Mouse (Mus musculus) embryo, embryonic 11.5 days (tissue): ENCODE measurements around the gene Defb23.

Source experiments
- DNase-seq: peaks from one replicate; pipeline ENCODE4 v3.0.0-alpha.2; 2012; ENCODE audit warnings: low read depth, low spot score

The Defb23 gene

DNA sequence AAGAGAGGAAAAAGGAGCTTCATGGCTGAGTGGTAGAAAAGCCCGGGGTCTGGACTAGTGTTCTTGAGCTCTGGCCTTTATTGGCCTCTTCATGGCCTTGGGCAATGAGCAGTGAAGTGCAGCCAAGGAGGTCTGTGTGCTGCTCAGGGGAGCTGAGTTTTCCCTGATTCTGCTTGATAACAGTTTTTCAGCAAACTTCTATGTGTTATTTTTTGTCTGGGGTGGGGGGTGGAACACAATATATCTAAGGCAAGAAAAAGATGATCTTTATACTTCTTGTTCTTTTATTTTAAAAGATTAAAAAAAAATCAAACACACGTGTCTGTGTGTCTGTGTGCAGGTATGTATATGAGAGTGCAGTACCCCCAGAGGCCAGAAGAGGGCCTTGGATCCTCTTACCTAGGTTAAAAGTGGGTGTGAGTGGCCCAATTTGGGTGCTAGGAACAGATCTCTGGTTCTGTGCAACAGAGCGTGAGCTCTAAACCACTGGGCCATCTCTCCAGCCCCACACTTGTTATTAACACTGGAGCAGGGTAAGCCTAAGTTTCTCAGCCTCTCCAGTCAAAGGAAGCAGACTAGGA, at the start of gene Defb23:
Gene Defb23, minus strand, starts transcription at position 51 of the 581 bp plus-strand sequence.
- DNase-seq: no peak

DNA sequence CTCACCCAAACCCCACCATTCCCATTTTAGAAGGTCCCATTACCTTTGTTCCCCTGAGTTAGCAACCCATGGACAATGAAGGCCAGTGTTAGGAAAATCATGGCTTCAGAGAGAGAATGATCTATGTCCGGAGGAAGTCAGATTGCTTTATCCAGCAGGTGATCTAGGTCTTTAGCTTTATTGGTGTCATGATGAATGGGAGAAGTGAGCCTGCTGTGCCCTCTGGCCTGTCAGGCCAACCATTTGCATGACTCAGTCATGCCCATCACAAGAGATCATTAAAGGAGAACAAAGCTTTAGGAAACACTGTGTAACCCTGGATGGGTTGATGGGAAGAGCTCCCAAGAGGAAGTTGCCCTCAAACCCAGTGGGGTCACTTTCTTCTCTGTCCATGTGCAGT, 47.2 kb upstream of the Defb23 start, which contains the start of gene Defb26:
Gene Defb26, minus strand, starts transcription at position 101 of the 400 bp plus-strand sequence.
- DNase-seq: no peak

DNA sequence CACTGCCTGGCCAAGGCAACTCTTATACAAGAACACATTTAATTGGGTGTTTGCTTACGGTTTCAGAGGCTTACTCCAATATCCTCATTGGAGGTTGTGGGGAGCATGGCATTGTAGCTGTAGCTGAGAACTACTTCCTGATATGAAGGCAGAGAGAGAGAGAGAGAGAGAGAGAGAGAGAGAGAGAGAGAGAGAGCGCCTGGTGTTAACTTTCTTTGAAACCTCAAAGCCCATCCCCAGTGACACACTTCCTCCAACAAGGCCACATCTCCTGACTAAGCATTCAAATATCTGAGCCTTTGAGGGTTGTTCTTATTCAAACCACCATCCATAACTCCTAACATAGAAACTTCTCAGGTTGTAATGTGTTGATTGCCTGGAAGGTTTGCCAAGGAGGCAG, 39.5 kb upstream of the Defb23 start:
- DNase-seq: no peak

DNA sequence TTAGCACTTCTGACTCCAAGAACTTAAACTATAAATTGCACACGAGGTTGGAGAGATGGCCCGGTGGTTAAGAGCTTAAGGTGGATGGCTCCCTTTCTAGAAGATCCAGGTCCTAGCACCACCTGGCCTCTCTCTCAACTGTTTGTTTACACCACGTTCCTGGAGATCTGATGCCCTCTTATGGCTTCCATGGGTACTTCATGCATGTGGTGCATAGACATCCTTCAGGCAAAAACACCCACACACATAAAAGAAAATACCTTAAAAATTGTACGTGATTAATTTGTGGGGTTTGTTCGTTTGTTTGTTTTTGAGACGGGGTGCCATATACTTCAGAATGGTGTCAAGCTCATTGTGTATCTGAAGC, 36.4 kb upstream of the Defb23 start:
- DNase-seq: no peak

DNA sequence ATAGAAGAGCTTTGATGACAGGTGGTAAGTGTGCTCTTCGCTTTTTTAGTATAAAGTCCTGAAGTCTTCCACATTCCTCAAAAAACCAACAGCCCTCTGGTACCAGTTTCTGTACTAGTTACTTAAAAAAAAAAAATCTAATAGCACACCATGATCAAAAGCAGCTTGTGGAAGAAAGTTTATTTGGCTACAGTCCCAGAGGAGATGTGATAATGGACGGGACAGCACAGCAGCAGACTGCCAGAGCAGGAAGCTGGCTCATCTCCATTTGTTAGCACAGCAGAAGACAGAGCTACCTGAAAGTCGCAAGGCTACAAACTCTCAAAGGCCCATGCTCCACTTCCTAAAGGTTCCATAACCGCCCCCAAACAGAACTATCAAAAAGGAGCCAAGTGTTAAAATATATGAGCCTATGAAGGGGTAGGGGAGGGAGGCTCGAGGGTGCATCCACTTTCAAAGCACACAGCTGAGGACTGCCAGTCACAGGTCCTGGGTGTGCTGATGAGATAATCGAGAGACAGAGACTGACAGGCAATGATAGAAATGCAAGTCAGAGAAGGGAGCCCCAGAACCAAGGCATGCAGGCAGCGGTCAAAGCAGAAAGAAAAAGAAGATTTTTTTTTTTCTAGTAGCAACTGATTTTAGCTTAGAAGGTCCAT, 35.9 kb upstream of the Defb23 start:
- no peak for DNase-seq

DNA sequence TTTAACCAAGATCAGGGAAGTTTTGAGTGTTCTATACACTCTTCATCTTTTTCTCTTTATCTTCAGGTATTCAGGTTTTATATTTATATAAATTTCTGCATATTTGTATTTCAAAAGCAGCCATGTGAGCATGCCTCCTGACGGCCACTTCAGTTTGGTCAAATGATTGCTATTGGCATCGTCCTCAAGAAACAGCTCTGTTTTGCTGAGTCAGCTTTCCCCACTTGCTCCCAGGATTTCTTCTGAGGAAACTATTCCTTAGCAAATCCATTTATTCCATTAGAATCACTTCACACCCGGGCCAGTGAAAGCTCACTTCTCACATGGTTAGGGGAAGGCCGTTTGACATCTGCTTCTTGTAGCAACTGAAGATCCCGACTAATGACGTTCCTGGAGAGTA, 33.6 kb upstream of the Defb23 start:
- no peak for DNase-seq

DNA sequence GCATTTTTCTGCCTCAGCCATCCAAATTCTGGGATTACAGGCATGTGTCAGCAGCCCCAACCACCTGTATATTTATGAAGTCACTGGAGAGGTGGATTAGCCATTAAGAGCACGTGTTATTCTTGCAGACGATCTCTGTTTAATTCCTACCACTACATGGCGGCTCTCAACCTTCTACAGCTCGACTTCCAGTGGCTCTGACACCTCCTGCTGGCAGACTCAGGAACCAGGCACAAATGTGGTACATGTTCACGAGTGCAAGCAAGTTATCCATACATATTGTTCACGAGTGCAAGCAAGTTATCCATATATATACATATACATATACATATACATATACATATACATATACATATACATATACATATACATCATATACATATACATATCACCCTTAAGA, 28.7 kb upstream of the Defb23 start:
- DNase-seq: no peak

DNA sequence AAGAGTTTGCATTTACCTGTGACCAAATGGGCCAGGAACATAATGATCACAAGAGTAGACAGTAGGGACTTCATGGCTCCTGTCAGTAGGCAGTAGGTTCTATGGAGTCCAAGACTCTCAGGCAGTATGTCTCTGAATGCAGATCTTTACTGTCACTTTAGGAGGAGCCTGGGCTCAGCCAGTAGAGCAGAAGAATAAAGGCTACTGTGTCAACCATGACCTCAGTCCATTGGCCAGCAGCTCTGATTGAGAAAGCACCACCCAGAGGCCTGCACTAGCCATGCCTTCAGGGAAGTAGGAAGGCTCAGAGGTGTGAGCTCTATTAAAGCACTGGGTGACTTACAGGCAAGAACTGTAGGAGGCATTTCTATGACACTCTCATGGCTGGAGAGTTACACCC, 25.6 kb upstream of the Defb23 start, which contains the start of gene Defb22:
Gene Defb22, minus strand, starts transcription at position 101 of the 400 bp plus-strand sequence.
- no peak for DNase-seq

DNA sequence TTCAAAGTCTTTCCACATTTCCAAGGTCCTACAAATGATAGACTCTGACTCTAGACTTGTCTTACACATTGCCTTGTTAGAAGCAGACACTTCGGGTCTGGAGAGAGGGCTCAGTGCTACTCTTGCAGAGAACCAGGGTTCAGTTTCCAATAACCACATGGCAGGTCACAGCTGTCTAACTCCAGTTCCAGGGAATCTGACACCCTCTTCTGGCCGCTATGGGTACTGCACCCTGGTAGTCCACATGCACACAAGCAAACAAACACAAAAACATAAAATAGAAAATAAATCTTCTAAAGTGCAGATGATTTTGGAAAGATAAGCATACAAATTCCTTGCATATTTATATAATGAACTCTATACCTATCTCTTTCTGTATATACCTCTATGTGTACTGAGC, 22.6 kb upstream of the Defb23 start:
- DNase-seq: no peak

DNA sequence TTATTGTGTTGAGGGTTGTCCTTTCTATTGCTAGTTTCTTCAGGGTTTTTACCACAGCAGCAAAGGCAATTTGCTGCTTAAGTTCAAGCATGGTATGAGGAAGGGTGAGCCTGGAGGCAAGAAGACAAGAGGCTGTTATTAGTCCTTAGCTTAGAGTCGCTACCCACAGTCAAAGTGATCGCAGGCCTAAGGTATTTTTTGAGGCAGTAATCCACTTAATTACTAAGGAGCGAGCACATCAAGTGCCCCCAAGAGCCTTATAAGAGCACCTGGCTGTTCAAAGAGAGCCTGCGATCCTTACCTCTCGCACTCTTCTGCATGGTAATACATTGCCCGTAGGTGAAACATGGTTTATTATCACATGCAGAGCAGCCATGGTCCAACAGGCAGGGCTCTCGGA, 17.3 kb upstream of the Defb23 start:
- no peak for DNase-seq

DNA sequence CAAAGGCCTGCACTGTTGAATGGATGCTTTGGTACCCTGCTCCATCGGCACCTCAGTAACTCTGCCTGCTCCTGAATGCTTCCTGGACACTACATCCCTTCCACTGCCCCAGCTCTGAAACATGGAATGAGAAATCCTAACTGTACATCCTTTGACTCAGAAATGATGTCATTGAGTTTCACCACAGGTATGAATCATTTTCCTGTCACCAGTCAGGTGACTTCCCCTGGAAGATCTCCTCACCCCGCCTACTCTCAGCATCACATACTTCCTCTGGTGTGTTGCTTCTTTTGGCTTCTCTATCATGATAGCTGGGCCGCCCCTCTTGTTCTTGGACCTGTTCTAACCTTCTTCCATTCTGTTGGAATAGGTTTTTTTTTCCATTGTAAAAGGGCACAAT, 16.5 kb upstream of the Defb23 start:
- DNase-seq: no peak

DNA sequence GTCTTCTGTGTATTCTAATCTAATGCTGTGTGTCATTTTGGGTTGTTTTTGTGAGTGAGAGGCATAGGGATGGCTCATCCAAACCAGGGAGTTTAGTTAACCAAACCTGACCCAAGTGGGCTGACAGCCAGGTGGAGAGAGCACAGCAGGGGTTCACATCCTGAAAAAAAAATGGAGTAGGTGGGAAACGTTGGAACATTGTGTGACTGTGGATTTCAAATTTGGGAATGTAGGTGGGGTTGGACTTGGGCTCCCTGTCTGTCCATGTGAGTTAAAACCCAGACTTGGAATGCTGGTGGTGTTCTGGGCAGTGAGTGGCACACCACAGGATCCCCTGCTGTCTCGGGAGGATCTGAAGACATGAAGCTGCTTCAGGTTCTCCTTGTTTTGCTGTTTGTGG, 12.3 kb upstream of the Defb23 start, which contains the start of gene Defb20:
Gene Defb20, plus strand, starts transcription at position 301 of the 400 bp plus-strand sequence.
- DNase-seq: no peak

DNA sequence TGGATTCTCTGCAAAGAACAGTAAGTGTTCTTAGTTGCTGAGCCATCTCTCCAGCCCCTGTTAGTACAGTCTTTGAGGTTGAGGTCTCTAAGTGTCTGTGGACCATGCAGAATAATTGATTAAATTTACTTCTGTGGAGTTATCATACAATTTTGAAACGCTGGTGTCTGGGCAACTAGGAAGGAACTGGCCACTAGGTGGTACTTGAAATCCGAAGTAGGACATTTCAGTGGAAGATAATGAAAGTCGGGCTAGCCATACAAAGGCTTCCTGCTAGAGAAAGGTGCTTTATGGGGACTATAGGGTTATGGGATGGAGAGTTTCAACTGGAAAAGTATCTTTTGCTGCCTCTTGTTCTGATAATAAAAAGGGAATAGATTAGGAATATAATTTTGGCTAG, 8.0 kb upstream of the Defb23 start:
- no peak for DNase-seq

DNA sequence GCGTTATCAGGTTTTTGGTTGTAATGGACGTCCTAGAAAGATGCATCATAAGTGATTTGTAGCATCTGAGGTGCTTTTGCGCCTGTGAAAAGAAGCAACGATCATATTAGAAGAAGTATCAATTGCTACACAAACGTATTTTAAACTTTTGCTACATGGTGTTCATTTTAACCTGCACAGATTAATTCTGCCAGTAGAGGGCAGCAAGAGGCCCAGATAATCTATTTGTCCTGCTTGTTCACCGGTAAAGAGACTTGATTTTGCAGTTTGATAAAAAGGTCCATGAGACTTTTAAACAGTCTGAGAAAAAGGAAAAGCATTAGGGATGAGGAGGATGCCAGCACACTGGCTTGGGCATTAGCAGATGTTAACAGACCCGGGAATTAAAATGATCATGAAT, 6.6 kb upstream of the Defb23 start:
- peak; percentile 30 for DNase-seq

DNA sequence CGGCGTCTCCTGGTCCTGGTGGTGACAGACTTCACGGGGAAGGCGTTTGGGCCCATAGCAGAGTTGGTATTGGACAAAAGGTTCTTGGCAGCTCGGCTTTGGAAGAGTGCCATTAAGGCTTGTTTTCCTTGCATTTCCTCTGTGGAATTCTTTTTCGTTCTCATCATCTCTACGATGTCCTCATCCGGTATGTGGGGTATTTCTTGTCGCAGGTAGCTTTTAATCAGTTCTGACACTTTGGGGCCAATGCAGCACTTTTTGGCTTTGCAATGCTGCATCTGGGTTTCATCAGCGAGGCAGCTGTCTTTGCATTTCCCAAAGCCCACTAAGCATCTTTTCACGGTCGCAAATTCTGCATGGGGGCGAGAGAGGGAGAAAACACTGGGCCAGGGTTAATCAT, 5.2 kb downstream of the Defb23 start:
- no peak for DNase-seq

DNA sequence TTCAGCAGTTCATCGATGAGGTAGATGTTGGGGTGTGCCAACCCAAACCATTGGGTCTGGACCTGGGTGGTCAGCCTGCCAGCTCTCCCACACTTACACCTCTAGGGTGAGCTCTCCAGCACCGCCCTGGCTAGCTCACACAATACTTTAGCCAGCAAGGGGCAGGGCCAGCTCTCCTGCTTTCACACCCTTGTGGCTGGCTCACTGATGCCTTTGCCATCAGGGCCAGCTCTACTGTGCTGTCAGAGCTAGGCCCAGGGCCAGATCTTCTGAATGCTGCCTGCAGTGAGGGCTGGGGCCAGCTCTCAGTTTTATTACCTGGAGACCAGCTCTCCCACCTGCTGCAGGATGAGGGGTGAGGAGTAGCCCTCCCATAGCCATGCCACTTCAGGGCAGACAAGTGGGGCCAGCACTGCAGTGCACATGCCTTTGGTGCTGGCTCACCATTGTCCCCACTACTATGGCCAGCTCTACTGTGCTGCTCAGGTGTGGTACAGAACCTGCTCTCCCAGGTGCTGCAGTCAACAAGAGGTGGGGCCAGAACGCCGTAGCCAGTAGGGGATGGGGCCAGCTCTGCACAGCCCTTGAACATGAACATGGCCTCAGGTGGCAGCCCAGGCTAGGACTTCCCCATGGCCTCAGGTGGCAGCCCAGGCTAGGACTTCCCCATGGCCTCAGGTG, 12.2 kb downstream of the Defb23 start:
- no peak for DNase-seq

DNA sequence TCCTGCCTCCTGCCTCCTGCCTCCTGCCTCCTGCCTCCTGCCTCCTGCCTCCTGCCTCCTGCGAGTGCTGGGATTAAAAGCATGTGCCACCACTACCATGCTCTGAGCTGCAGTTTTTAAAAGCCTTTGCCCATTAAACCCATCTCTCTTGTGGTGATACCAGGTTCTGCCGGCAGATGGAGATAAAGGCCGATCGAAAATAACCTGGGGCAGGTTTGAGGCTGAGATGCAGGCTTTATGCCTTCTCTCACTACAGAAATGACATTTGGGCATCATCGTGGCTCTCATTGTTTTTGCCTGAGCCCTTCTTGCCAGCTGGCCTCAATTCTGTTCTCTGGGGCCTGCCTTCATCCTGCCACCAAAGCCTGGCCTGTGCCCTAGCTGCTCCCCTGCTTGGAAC, 14.2 kb downstream of the Defb23 start:
- peak; percentile 61 for DNase-seq

DNA sequence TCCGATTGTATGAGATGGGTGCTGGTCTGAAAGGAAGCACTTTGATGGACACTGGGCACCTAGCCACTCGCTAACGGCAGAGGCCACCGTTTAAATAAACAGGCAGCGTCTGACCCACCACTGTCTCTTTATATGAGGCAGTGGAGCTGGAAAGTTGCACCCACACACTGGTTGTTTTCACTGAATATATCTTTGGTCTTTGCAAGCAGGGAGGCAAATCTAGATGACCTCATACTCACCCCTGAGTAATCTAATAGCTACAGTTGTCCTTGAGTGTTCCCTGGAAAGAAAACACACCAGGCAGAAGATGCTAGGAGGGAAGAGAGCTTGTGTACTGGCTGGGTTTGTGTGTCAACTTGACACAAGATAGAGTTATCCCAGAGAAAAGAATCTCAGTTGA, 17.0 kb downstream of the Defb23 start:
- no peak for DNase-seq

DNA sequence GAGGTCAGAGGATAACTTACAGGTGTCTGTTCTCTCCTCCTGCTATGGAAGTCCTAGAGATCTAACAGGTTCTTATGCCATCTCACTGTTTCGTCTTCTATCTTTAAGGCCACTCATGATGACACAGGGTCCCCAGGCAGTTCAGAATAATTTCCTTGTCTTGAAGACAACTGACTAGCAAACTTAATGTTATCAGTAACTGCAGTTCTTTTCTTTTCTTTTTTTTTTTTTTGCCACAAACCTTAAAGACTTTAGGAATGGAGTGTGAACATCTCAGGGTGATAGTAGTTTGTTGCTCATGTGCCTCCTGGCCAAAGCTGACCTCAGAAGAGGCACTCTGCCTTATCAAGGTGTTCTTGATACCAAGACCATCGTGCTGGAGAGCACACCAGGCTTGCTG, 17.8 kb downstream of the Defb23 start:
- DNase-seq: no peak

DNA sequence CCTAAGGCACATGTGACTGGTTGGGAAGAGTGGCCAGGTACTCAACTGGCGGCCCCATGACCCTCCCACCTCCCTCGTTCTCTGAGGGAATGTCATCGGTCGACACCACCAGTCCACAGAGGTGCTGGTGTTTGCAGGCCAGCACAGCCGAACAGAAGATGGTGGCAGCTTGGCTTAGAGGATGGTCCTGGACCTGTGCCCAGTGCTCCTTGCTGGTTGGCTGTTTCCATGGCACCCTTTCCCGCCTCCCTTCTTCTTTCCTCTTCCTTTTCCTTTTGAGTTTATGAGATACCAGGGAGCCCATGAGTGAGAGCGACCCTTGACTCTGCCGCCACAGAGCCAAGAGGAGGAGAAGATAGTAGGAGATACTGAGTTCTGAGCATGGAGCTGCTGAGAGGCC, 21.1 kb downstream of the Defb23 start:
- no peak for DNase-seq

DNA sequence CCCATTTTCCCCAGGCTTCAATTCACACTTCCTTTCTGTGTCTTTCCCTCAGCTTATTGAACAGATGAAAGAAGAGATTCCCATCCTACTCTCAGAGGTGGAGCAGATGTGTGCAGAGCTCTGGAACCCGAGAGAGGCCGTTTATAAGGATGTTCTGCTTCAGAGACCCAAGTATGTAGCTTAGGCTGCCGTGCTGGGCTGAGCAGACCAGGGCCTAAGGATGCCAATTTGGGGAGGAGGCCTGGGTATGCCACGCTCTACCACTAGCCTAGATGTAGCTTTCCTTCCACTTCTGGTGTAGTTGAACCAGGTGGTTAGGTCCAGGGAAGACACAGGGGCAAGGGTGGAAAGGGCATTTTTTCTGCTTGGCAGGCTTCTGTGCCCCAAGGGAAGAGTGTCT, 22.1 kb downstream of the Defb23 start:
- no peak for DNase-seq

DNA sequence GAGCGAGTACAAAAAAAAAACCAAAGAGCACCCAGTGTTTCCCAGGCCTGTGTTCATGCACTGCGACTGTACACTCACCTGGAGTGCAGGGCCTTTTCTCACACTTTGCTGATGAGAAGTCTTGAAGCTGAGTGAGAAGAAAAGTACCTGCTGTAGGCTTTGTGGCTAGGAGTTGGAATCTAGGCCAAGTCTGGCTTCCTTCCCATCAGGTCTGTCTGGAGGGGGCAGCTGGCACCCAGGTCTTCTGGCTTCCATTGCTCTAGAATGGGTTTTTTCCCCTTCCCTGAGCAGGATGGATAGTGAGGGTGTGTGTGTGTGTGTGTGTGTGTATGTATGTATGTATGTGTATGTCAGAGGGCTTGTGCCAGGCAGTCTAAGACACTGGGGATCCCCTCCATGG, 24.6 kb downstream of the Defb23 start:
- no peak for DNase-seq

DNA sequence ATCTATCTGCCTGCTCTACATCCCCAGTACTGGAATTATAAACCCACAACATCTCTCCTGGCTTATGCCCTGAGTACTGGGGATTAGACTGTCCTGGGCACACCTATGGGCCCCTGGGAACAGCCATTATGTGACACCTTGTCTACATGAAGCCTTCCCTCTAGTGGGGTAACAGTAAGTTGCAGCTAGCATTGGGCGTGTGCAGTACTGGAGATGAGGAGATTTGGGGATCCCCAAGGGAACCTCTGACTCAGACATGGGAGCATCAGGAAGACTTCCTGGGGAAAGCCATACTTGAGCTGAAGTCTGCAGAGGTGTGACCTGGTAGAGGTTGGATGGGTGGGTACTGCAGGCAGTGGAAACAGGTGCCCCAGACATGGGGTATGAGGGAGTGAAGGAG, 25.5 kb downstream of the Defb23 start:
- DNase-seq: no peak
